Mouse (Mus musculus): ENCODE results near the gene Hmces. TPM values are rescaled to one million over a fixed set of nuclear protein-coding genes. Genes with fewer than 3 reads are reported as not detected.
A peak's percentile ranks its signal among the peaks of the same experiment; 100 is the strongest.

Hmces gene
- total and polyA plus RNA-seq, 2 experiments from 2014 or later, result 22.5 to 36.8 TPM

GRCm38 (mm10) chr6:87873963-87874362, 39.8 kb upstream of the Hmces start:
- ATAC-seq (no peak), DNase-seq (ENCODE audit: low spot score) (no peak)
- Histone ChIP-seq H3K4me2 (ENCODE audit: low read depth, low read length) (no peak overlapping the region), H3K27me3 (ENCODE audit: insufficient read depth, low read length) (no peaks in the 10 kb centered on the region), H3K4me1 (ENCODE audit: insufficient read depth, low read length) (no peaks in the 10 kb centered on the region), H3K4me3 (ENCODE audit: low read length) (no peak overlapping the region), H3K36me3 (ENCODE audit: insufficient read depth, low read length) (no peaks in the 10 kb centered on the region), H3K9ac (replicated peaks; ENCODE audit: low read length) (no peak overlapping the region), H3K9me3 (ENCODE audit: low read length) (no peaks in the 10 kb centered on the region), H3K27ac (no peak overlapping the region)
- WGBS, result 89% methylated on average over 2 of the region's 2 CpGs
- 0 out of 2 replicates have a peak, but pooled peaks have one; percentile 4 for TF ChIP-seq CTCF (IDR thresholded peaks at IDR 0.05; ENCODE audit: low read depth)

DNA sequence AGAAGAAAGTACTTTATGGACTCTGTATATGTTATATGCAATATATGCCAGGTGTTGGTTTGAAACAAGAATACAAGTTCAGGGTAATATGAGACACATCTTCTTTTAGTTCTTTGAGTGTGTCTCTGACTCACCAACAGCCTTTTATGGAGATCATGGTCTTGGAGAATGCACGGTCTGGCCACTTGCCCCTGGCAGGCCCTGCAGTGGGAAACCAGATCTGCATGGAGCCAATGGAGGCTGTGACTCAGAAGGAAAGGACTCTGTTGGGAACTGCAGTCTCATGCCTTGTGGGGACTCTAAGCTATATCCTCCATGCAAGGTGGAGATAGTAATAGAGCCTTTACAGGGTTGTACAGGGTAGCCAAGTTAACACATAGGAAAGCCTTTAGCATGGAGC, 38.7 kb upstream of the Hmces start:
- no peaks in the 10 kb centered on the region for H3K9me3 ChIP-seq (ENCODE audit: low read length)
- no peak overlapping the region for H3K27ac ChIP-seq
- H3K36me3 ChIP-seq (ENCODE audit: insufficient read depth, low read length), result no peaks in the 10 kb centered on the region
- no peaks in the 10 kb centered on the region for H3K27me3 ChIP-seq (ENCODE audit: insufficient read depth, low read length)
- H3K4me3 ChIP-seq (ENCODE audit: low read length), result no peak overlapping the region
- H3K4me1 ChIP-seq (ENCODE audit: insufficient read depth, low read length), result no peaks in the 10 kb centered on the region
- 85% methylated on average over 1 of the region's 1 CpGs for WGBS
- H3K4me2 ChIP-seq (ENCODE audit: low read depth, low read length), result no peak overlapping the region
- no peak for DNase-seq (ENCODE audit: low spot score)
- ATAC-seq, result no peak
- no peak for TF ChIP-seq CTCF (IDR thresholded peaks at IDR 0.05; ENCODE audit: low read depth)
- no peak overlapping the region for H3K9ac ChIP-seq (replicated peaks; ENCODE audit: low read length)

DNA sequence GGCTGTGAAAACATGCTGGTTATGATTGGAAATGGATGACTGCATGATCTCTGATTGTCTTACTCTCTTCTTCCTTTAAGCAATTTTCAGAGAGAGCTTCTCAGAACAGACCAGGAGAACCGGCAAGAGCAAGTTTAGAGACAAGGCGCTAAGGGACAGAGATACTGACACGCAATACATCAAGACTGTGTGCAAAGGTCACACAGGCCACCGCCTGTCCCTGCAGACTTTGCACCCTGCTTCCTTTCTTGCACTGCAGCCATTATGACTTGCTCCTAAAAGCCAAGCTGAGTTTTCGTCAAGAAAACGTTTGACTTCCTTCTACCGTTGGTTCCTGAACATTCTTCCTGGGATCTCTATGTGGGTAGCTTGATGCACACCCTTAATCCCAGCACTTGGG, 38.2 kb upstream of the Hmces start:
- Histone ChIP-seq H3K4me1 (ENCODE audit: insufficient read depth, low read length) (no peaks in the 10 kb centered on the region), H3K9ac (replicated peaks; ENCODE audit: low read length) (no peak overlapping the region), H3K4me2 (ENCODE audit: low read depth, low read length) (no peak overlapping the region), H3K36me3 (ENCODE audit: insufficient read depth, low read length) (no peaks in the 10 kb centered on the region), H3K27ac (no peak overlapping the region), H3K4me3 (ENCODE audit: low read length) (no peak overlapping the region), H3K9me3 (ENCODE audit: low read length) (no peaks in the 10 kb centered on the region), H3K27me3 (ENCODE audit: insufficient read depth, low read length) (no peaks in the 10 kb centered on the region)
- TF ChIP-seq CTCF (IDR thresholded peaks at IDR 0.05; ENCODE audit: low read depth), result no peak
- WGBS, result 89% methylated on average over 7 of the region's 7 CpGs
- DNase-seq (ENCODE audit: low spot score) (no peak), ATAC-seq (no peak)

GRCm38 (mm10) chr6:87876068-87876643, 37.6 kb upstream of the Hmces start:
- ATAC-seq, result no peak
- H3K9me3 ChIP-seq (ENCODE audit: low read length), result no peaks in the 10 kb centered on the region
- H3K27me3 ChIP-seq (ENCODE audit: insufficient read depth, low read length), result no peaks in the 10 kb centered on the region
- TF ChIP-seq CTCF (IDR thresholded peaks at IDR 0.05; ENCODE audit: low read depth), result no peak
- no peak for DNase-seq (ENCODE audit: low spot score)
- no peak overlapping the region for H3K27ac ChIP-seq
- no peak overlapping the region for H3K9ac ChIP-seq (replicated peaks; ENCODE audit: low read length)
- no peak overlapping the region for H3K4me2 ChIP-seq (ENCODE audit: low read depth, low read length)
- 81% methylated on average over 13 of the region's 13 CpGs for WGBS
- H3K4me3 ChIP-seq (ENCODE audit: low read length), result no peak overlapping the region
- H3K36me3 ChIP-seq (ENCODE audit: insufficient read depth, low read length), result no peaks in the 10 kb centered on the region
- no peaks in the 10 kb centered on the region for H3K4me1 ChIP-seq (ENCODE audit: insufficient read depth, low read length)

GRCm38 (mm10) chr6:87879010-87879409, 34.7 kb upstream of the Hmces start:
- no peak for DNase-seq (ENCODE audit: low spot score)
- H3K4me3 ChIP-seq (ENCODE audit: low read length), result no peak overlapping the region
- no peak overlapping the region for H3K4me2 ChIP-seq (ENCODE audit: low read depth, low read length)
- no peak overlapping the region for H3K9ac ChIP-seq (replicated peaks; ENCODE audit: low read length)
- no peak overlapping the region for H3K27ac ChIP-seq
- no peaks in the 10 kb centered on the region for H3K36me3 ChIP-seq (ENCODE audit: insufficient read depth, low read length)
- no peak for ATAC-seq
- H3K4me1 ChIP-seq (ENCODE audit: insufficient read depth, low read length), result no peaks in the 10 kb centered on the region; the same call in 1 of the 2 replicates
- WGBS, result 58% methylated on average over 4 of the region's 4 CpGs
- no peak for TF ChIP-seq CTCF (IDR thresholded peaks at IDR 0.05; ENCODE audit: low read depth)
- H3K27me3 ChIP-seq (ENCODE audit: insufficient read depth, low read length), result no peaks in the 10 kb centered on the region
- H3K9me3 ChIP-seq (ENCODE audit: low read length), result no peaks in the 10 kb centered on the region

DNA sequence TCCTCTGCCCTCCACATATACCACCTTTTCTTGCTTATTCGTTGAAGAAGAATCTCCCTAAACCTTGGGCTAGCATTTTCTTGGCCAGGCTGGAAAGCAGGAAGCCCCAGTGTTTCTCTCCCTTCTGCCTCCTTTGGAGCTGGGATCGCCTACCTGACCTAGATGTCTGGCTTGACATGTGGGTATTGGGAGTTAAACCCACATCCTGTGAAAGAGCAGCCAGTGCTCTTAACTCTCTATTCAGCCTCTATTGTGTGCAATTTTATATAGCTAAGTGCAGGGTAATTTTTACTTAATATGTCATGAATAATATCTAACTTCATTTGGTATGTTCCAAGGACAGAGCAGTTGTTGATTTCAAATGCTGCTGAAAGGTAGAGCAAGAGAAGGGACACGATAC, 34.1 kb upstream of the Hmces start:
- no peaks in the 10 kb centered on the region for H3K36me3 ChIP-seq (ENCODE audit: insufficient read depth, low read length)
- H3K27ac ChIP-seq, result no peak overlapping the region
- DNase-seq (ENCODE audit: low spot score) (no peak), ATAC-seq (no peak)
- H3K4me1 ChIP-seq (ENCODE audit: insufficient read depth, low read length), result no peaks in the 10 kb centered on the region; the same call in 1 of the 2 replicates
- no peaks in the 10 kb centered on the region for H3K9me3 ChIP-seq (ENCODE audit: low read length)
- no peak for TF ChIP-seq CTCF (IDR thresholded peaks at IDR 0.05; ENCODE audit: low read depth)
- no peak overlapping the region for H3K4me3 ChIP-seq (ENCODE audit: low read length)
- 75% methylated on average over 3 of the region's 3 CpGs for WGBS
- H3K4me2 ChIP-seq (ENCODE audit: low read depth, low read length), result no peak overlapping the region
- no peak overlapping the region for H3K9ac ChIP-seq (replicated peaks; ENCODE audit: low read length)
- H3K27me3 ChIP-seq (ENCODE audit: insufficient read depth, low read length), result no peaks in the 10 kb centered on the region

- no peak overlapping the region for H3K4me2 ChIP-seq (ENCODE audit: low read depth, low read length)
- H3K9me3 ChIP-seq (ENCODE audit: low read length), result no peaks in the 10 kb centered on the region
- 87% methylated on average over 3 of the region's 3 CpGs for WGBS
- H3K4me3 ChIP-seq (ENCODE audit: low read length), result no peak overlapping the region
- no peaks in the 10 kb centered on the region for H3K27me3 ChIP-seq (ENCODE audit: insufficient read depth, low read length)
- no peaks in the 10 kb centered on the region; the same call in 1 of the 2 replicates for H3K4me1 ChIP-seq (ENCODE audit: insufficient read depth, low read length)
- H3K9ac ChIP-seq (replicated peaks; ENCODE audit: low read length), result no peak overlapping the region
- H3K36me3 ChIP-seq (ENCODE audit: insufficient read depth, low read length), result no peaks in the 10 kb centered on the region
- TF ChIP-seq CTCF (IDR thresholded peaks at IDR 0.05; ENCODE audit: low read depth), result no peak
- DNase-seq (ENCODE audit: low spot score) (no peak), ATAC-seq (no peak)
- no peak overlapping the region for H3K27ac ChIP-seq
Measured at GRCm38 (mm10) chr6:87882221-87882620, 31.5 kb upstream of the Hmces start.
